Mouse (Mus musculus): ENCODE results near the gene Alg14. TPM values are rescaled to one million over a fixed set of nuclear protein-coding genes. Genes with fewer than 3 reads are reported as not detected.

Alg14 gene
- polyA plus RNA-seq, 1 experiment from 2014 or later = 38.2 TPM

GRCm38 (mm10) chr3:121364388-121364787 is 72.8 kb downstream of the Alg14 start:
- H3K27me3 ChIP-seq (ENCODE audit: insufficient read depth, low read length) = no peaks in the 10 kb centered on the region
- peak overlapping the region; percentile 39 for H3K27ac ChIP-seq
- DNase-seq (ENCODE audit: low spot score) (no peak), ATAC-seq (replicated peaks; ENCODE audit: low FRiP score, low read depth) (no peak)
- H3K9me3 ChIP-seq (replicated peaks; ENCODE audit: low read length) = no peaks in the 10 kb centered on the region
- no peaks in the 10 kb centered on the region for H3K4me1 ChIP-seq (replicated peaks; ENCODE audit: insufficient read depth, low read length)
- 61% methylated on average over 4 of the region's 4 CpGs for WGBS
- no peak for TF ChIP-seq CTCF (IDR thresholded peaks at IDR 0.05; ENCODE audit: low read depth)
- H3K4me2 ChIP-seq (ENCODE audit: low read length) = no peak overlapping the region
- H3K4me3 ChIP-seq (replicated peaks; ENCODE audit: low read depth, low read length) = no peak overlapping the region
- no peaks in the 10 kb centered on the region for H3K36me3 ChIP-seq (ENCODE audit: insufficient read depth, low read length)
- H3K9ac ChIP-seq (ENCODE audit: low read depth, low read length) = no peak overlapping the region

- Histone ChIP-seq H3K9ac (ENCODE audit: low read depth, low read length) (no peak overlapping the region), H3K36me3 (ENCODE audit: insufficient read depth, low read length) (no peaks in the 10 kb centered on the region), H3K27ac (peak overlapping the region; percentile 39), H3K4me2 (ENCODE audit: low read length) (no peak overlapping the region), H3K9me3 (replicated peaks; ENCODE audit: low read length) (no peaks in the 10 kb centered on the region), H3K4me1 (replicated peaks; ENCODE audit: insufficient read depth, low read length) (no peaks in the 10 kb centered on the region), H3K27me3 (ENCODE audit: insufficient read depth, low read length) (no peaks in the 10 kb centered on the region), H3K4me3 (replicated peaks; ENCODE audit: low read depth, low read length) (no peak overlapping the region)
- 70% methylated on average over 8 of the region's 8 CpGs for WGBS
- TF ChIP-seq CTCF (IDR thresholded peaks at IDR 0.05; ENCODE audit: low read depth) = no peak
- no peak for ATAC-seq (replicated peaks; ENCODE audit: low FRiP score, low read depth)
- DNase-seq (ENCODE audit: low spot score) = peak; percentile 21
These were observed 73.6 kb downstream of the Alg14 start for GRCm38 (mm10) chr3:121365131-121365530.

GRCm38 (mm10) chr3:121368616-121369015 is 77.0 kb downstream of the Alg14 start:
- Histone ChIP-seq H3K4me3 (replicated peaks; ENCODE audit: low read depth, low read length) (no peak overlapping the region), H3K4me2 (ENCODE audit: low read length) (no peak overlapping the region), H3K27ac (no peak overlapping the region), H3K4me1 (replicated peaks; ENCODE audit: insufficient read depth, low read length) (no peaks in the 10 kb centered on the region), H3K36me3 (ENCODE audit: insufficient read depth, low read length) (no peaks in the 10 kb centered on the region), H3K27me3 (ENCODE audit: insufficient read depth, low read length) (no peaks in the 10 kb centered on the region), H3K9me3 (replicated peaks; ENCODE audit: low read length) (no peaks in the 10 kb centered on the region), H3K9ac (ENCODE audit: low read depth, low read length) (no peak overlapping the region)
- DNase-seq (ENCODE audit: low spot score) = no peak
- no peak for ATAC-seq (replicated peaks; ENCODE audit: low FRiP score, low read depth)
- WGBS = 94% methylated on average over 4 of the region's 4 CpGs
- no peak for TF ChIP-seq CTCF (IDR thresholded peaks at IDR 0.05; ENCODE audit: low read depth)

- no peak overlapping the region for H3K27ac ChIP-seq
These were observed 77.9 kb downstream of the Alg14 start for GRCm38 (mm10) chr3:121369517-121369916.

GRCm38 (mm10) chr3:121370301-121370700 is 78.7 kb downstream of the Alg14 start:
- no peak overlapping the region for H3K4me2 ChIP-seq (ENCODE audit: low read length)
- H3K36me3 ChIP-seq (ENCODE audit: insufficient read depth, low read length) = no peaks in the 10 kb centered on the region
- H3K4me3 ChIP-seq (replicated peaks; ENCODE audit: low read depth, low read length) = no peak overlapping the region
- no peak overlapping the region for H3K27ac ChIP-seq
- H3K9ac ChIP-seq (ENCODE audit: low read depth, low read length) = no peak overlapping the region
- H3K27me3 ChIP-seq (ENCODE audit: insufficient read depth, low read length) = no peaks in the 10 kb centered on the region
- H3K4me1 ChIP-seq (replicated peaks; ENCODE audit: insufficient read depth, low read length) = no peaks in the 10 kb centered on the region
- no peak for TF ChIP-seq CTCF (IDR thresholded peaks at IDR 0.05; ENCODE audit: low read depth)
- DNase-seq (ENCODE audit: low spot score) (no peak), ATAC-seq (replicated peaks; ENCODE audit: low FRiP score, low read depth) (no peak)
- 83% methylated on average over 13 of the region's 13 CpGs for WGBS
- H3K9me3 ChIP-seq (replicated peaks; ENCODE audit: low read length) = no peaks in the 10 kb centered on the region

More at GRCm38 (mm10) chr3:121369517-121369916, 77.9 kb downstream of the Alg14 start:
- H3K27me3 ChIP-seq (ENCODE audit: insufficient read depth, low read length) = no peaks in the 10 kb centered on the region
- no peak overlapping the region for H3K4me2 ChIP-seq (ENCODE audit: low read length)
- H3K4me1 ChIP-seq (replicated peaks; ENCODE audit: insufficient read depth, low read length) = no peaks in the 10 kb centered on the region
- TF ChIP-seq CTCF (IDR thresholded peaks at IDR 0.05; ENCODE audit: low read depth) = no peak
- 59% methylated on average over 6 of the region's 6 CpGs for WGBS
- H3K36me3 ChIP-seq (ENCODE audit: insufficient read depth, low read length) = no peaks in the 10 kb centered on the region
- peak; percentile 48; the same call in 1 of the 2 replicates for ATAC-seq (replicated peaks; ENCODE audit: low FRiP score, low read depth)
- peak; percentile 46 for DNase-seq (ENCODE audit: low spot score)
- H3K9ac ChIP-seq (ENCODE audit: low read depth, low read length) = no peak overlapping the region
- H3K4me3 ChIP-seq (replicated peaks; ENCODE audit: low read depth, low read length) = no peak overlapping the region
- no peaks in the 10 kb centered on the region for H3K9me3 ChIP-seq (replicated peaks; ENCODE audit: low read length)

GRCm38 (mm10) chr3:121370830-121371526 is 79.4 kb downstream of the Alg14 start:
- TF ChIP-seq CTCF (IDR thresholded peaks at IDR 0.05; ENCODE audit: low read depth) = no peak

More at GRCm38 (mm10) chr3:121370830-121371526, 79.4 kb downstream of the Alg14 start:
- Histone ChIP-seq H3K9me3 (replicated peaks; ENCODE audit: low read length) (no peaks in the 10 kb centered on the region), H3K9ac (ENCODE audit: low read depth, low read length) (no peak overlapping the region), H3K27me3 (ENCODE audit: insufficient read depth, low read length) (no peaks in the 10 kb centered on the region), H3K36me3 (ENCODE audit: insufficient read depth, low read length) (no peaks in the 10 kb centered on the region), H3K4me3 (replicated peaks; ENCODE audit: low read depth, low read length) (no peak overlapping the region), H3K27ac (no peak overlapping the region), H3K4me1 (replicated peaks; ENCODE audit: insufficient read depth, low read length) (no peaks in the 10 kb centered on the region), H3K4me2 (ENCODE audit: low read length) (no peak overlapping the region)
- ATAC-seq (replicated peaks; ENCODE audit: low FRiP score, low read depth) (no peak), DNase-seq (ENCODE audit: low spot score) (no peak)
- WGBS = 76% methylated on average over 12 of the region's 12 CpGs
